Mouse (Mus musculus) embryo, embryonic 9.5 days (tissue): ENCODE data around the gene Ppt1.

ENCODE experiments used
- DNase-seq: peaks from one replicate; pipeline ENCODE4 v3.0.0-alpha.2; 2017; ENCODE audit errors: extremely low spot score

The Ppt1 gene

DNA sequence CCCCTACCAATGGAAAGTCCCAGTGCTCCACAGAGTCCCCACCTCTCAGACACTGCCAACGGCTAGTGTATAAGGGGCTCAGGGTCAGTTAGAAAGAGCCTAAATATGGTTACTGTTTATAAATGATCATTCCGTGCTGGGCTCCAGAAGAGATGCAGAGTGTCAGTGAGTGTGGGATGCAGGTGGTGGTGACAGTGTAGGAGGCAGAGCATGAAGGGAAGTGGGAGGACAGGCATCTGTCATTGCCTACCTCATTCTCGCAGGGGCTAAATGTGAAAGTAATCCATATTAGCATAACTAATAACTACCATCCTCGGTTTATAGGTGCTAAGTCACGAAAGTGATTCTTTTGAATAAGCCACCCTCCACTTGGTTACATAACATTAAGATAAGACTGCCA lies 34.7 kb downstream of the Ppt1 start:
- no peak for DNase-seq

DNA sequence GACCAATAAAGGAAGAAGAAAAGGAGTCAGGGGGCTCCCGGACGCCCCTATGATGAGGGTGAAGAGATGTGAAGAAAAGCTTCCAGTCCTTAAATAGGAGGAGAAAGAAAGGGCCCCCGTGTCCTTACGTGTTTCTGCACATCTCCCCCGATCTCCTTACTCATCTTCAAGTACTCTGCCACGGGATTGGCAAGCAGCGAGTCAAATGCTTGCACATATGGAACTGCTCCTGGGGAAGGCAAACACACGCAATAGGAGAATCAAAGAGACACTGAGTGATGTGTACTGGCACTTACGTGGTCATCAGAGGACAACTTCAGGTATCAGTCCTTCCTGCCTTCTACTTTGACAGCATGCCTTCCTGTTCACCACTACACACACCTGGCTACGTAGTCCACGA lies 35.2 kb downstream of the Ppt1 start:
- DNase-seq: no peak

DNA sequence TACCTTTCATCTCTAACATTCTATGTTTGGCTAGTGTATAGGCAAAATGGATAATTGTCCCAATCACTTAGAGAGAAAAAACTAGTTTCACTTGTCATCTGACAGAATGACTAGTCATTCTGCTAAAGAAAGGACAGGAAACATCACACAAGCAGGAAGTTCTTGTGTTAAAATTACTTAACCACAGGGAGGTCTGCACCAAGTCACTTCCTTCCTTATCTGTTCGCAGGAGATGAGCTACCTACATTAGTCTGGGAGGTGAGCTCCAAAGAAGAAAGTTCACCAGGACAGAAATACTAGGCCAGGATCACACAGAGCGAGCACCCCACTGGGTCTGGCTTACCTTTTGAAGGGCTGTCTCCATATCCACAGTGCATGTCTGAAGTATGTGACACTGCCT lies 35.9 kb downstream of the Ppt1 start:
- DNase-seq: no peak

DNA sequence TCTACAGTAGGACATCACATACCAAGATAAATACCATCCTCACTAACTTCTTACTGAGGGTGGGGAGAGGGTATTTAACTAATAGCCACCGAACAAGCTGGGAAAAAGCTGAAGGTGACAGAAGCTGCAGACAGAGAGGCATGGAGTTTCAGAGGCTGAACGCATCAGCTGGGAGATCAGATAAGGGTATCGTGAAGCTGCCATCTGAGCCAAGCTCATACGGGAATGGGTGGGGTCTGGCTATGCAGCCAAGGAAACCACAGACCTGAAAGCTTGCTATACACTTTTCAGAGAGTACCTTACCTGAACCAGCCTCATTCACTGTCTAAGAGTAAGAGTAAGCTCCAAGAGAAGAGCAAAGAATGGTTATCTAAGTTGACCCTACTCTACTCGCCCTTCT lies 37.0 kb downstream of the Ppt1 start:
- DNase-seq: no peak

DNA sequence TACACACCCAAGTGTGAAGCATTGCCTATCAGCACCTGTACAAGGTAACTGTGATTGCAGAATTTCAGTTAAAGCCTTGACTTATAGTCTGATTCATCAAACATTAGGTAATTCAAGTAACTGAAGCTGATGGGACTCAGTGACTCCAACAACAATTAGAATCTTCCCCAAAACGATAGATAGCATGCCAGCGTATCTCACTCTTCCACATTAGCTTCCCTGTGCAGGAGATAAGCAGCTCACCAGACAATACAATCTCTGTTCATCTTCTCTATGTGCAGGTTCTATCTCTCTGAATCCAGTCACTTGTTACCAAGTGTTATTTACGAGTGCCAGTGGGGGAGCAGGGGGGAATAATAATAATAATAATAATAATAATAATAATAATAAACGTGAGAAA lies 37.5 kb downstream of the Ppt1 start:
- no peak for DNase-seq

DNA sequence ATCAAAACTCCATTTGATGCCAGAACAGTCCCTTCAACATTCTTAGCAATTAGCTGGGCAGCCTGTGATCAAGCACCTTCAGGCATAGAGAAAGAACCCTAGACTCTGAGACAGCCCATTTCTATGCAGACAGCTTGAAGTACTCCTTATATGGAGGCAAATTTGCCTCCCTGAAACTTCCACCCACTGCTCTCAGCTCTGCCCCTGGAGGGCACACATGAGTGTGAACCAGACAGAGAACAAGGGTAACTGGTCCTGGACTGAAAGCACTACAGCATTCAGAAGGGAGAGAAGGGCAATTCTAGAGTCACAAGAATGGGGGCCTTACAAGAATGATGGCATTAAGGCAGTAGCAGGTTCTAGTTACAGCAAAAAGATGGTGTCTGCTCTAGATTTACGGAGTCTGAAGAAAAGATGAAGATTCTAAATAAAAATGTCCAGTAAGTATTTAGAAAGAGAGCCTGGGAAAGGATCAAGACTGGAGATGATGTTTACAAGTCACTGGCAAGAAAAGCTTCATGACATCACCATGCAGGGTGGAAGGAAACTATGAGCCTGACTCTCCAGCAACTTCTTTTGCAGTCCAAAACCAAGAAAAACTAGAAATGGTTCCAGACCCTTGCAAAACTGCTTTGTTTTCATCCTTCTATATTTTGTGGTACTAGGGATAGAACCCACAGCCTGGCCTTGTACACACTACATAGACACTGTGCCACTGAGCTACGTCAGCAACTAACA lies 42.5 kb downstream of the Ppt1 start:
- no peak for DNase-seq

DNA sequence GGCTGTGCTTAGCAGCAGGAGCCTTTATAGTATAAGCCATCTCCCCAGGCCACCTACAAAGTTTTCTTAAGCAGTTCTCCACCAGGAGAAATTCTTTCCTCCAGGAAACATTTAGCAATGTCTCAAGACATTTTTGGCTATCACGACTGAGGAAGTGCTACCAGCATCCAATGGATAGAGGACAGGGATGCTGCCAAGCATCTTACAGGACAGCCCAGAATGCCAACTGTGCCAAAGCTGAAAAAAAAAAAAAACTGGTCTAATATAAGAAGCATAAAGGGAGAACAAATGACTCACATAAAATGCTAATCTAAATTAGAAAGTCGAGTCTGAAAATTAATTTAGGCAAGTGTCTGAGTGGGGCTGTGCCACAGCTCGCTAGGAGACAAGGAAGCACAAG lies 46.5 kb downstream of the Ppt1 start:
- DNase-seq: no peak

DNA sequence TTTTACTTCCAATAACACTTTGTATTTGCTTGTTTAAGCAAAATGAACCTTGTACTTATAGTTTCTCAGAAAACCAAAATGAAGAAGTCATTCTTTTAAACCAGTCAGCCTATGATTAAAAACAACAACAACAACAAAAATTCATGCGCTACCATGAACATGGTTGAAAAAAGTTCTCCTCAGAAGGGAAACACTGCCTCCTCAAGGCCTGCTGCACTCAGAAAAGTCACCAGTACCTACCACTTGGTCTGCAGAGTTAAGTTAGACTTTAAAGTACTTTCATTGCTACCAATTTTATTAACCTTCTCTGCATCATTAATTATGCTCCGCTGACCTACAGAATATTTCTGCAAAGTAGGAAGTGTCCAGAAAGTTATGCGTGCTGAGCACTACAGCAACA lies 47.3 kb downstream of the Ppt1 start:
- no peak for DNase-seq

DNA sequence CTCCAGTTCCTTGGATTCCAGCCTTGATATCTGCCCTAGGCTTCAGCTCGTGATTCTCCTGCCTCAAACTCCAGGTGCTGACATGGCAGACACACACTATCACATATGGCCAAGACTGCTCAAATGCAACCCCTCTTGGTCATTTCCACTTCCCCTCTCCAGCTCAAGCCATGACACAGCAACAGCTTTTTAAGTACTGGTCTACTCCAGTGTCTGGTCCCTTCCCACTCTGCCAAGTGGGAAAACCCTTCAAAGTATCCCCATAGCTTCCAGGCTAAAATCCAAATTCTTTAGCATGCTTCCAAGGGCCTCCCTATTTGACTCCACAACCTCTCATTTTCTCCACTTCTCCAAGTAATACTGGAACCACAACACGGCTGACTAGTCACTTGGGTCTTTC lies 48.0 kb downstream of the Ppt1 start:
- DNase-seq: no peak

DNA sequence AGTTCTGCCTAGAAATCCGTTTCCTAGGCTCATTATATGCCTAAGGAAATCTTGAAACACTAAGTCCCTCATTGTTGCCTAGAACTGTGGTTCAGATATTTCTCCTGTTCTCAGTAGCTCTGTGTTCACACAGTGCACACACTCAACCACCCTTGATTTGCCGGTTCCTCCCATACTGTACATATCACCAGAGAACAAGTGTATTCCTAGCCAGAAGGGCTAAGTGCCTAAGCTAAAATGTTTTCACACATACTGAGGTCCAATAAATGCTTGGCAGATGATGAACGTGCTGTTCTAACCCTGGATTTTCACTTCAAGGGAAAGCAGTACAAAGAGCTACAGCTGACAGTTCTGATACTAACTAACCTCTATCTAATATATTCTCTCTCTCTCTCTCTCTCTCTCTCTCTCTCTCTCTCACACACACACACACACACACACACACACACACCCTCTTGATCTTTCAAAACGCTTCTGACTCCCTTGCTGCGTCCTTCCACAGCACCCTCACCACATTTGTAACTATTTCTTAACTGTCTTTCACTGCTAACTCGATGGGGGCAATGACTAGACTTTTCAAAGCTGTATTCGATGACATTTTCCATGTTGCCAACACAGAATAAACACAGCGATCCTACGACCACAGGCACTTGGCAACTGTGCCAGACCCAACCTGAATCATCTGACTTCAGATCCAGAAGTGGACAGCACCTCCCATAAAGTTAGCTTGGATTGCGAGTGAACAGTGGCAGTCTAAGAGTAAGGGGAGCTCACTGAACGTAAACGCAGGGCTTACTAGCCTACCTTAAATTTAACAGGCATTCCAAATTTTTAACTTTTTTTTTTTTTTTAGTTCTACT lies 48.7 kb downstream of the Ppt1 start:
- no peak for DNase-seq

DNA sequence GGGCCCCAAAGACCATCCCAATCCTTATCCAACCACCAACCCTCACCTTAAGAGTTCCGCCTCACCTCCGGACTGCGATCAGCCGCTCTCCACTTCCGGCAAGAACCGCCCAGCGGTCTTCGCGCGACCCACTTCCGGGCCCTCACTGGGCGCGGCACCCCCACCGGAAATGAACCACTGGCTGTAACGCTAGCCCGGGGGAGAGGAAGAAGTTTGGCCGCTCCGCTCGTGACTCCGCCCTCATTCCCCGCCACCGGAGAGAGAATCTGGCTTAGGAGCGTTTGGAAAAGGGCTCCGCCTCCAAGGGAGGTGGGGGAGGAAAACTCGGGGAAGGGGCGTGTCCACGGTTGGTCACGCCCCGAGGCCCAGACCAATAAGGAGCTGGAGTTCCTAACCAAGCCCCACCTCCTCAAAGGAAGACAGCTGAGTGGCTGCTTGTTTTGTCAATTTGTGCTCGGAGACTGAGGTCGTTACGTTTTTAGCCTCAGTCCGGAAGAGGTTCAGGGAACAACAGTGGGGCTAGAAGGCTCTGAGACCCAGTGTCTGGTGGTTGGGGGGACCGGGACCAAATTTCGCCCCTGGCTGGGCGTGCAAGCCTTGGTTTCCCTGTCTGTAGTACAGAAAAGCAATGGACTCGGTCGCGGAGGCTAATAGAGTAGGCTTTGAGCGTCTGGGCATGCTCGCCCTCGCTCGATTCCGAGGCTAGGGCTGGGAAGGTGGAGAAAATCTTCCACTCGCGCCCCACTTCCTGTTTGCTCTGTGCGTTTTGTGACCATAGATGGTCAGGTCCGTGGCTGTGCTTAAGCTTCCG lies 49.9 kb downstream of the Ppt1 start, which contains the start of gene Cap1:
TSS of gene Cap1 (minus strand) at position 289 of the 811 bp plus-strand sequence.
- peak; percentile 99 for DNase-seq

DNA sequence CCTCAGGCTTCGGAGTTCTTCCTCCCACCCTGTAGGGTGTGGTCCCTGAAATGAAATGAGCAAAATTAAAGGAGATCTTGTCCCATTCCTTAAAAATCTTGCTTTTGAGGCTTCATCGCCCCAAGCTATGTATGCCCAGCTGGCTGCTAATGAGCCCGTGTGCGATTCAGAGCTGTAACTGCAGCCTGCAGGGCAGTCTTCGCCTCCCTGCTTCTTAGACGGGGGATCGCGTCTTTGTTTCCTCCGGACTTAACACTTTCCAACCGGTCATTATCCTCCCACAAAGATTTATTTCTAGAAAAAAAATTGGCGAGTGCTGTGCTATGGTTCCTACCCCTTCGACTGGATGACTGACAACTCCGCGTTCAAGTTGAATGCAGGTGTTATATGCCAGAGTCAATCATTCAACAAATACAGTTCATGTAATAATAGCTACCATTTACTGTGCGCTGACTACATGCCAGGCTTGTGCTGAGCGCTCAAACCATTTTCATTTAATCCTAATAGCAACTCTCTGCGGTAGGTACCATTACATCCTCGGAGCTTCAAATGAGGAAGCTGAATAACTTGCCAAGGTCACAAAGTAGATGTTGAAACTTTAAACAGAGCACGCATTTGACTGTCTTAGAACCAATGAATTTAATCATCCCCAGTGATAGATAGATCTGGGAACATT lies 50.7 kb downstream of the Ppt1 start:
- no peak for DNase-seq

DNA sequence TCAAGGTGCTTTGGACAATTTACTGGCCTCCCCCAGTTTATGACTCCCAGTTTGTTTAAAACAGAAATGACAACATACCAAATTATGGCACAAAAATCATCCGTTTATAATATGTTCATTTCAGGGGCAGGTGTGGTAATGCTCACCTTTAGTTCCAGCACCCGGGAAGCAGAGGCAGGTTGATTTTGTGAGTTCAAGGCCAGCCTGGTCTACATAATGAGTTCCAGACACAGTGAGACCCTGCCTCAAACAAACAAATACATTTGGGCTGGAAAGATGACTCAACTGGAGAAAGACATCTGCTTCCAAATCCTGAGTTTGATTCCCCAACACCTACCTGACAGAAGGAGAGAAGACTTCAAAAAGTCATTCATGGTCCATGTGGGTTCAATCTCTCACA lies 51.3 kb downstream of the Ppt1 start:
- DNase-seq: no peak

DNA sequence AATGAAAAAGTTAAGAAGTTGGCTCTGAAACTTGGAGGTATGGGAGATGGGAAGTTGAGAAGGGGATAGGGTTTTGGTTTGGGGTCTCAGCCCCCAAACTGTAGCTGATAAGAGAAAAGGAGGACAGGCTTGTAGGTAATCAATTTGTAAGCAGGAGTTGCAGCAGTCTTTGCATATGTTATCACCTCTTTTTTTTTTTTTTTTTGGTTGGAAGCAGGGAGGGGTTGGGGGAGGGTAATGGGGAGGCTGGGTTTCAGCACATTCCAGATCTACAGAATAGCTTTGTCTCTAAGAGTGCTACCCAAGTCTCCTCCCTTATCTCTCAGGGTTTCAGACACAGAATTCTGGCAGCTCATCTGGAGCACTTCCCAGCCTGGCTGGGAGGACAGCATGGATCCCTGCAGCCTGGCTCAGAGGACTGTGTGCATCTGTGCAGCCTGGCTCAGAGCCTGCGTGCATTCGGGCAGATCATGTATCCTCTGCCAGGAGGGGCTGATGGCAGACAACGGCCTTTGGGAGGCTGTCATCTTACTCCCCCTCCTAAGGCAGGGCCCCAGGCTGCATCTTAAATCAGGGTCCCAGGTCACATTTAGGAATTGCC lies 54.9 kb downstream of the Ppt1 start:
- no peak for DNase-seq

DNA sequence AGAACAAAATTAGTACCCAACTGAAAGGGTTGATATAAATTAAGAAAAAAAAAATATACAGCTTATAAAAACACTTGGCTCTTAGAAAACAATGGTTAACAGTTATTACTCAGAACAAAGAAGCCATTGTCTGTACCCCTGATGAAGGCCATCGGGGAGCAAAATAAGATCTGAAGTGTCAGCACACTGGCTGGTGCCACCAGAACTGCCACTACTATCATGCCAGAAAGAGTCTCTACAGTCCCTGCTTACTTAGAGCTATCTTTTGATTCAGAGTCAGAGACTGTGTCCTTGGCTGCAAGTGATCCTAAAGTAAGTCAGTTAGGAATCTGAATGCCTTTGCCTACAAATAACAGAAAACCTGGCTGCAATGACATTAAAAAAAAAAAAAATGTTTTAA lies 55.6 kb downstream of the Ppt1 start:
- no peak for DNase-seq

DNA sequence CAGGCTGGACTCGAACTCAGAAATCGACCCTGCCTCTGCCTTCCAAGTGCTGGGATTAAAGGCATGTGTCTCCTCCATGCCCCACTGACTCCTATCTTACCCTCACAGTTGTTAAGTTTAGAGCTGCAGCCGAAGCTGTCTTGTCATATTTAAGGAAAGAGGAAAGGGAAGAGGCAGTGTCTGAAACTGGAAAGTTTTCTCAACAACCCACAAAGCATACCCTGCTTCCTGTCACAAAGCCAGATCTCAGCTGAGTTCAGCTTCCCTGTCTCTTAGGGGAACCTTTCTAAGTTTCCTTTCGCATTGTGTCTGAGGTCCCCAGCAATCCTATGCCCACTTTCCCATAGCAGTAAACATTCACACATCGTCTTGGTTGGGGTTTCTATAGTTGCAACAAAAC lies 56.1 kb downstream of the Ppt1 start:
- DNase-seq: no peak

DNA sequence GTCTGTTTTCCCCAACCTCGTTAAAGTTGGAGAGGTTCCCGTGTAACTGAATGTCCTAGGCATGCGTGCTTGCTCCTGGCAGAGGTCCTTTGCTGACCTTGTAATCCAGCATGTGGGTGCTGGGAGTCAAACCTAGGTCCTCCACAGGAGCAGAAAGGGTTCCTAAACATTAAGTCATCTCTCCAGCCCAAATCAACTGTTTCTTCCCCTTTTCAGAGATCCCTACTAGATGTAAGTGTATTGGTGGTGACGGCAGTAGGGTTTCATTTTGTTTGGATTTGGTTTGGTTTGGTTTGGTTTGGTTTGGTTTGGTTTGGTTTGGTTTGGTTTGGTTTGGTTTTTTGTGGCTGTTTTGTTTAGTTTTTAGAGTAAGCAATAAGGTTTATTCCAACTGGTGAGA lies 61.7 kb downstream of the Ppt1 start:
- no peak for DNase-seq

DNA sequence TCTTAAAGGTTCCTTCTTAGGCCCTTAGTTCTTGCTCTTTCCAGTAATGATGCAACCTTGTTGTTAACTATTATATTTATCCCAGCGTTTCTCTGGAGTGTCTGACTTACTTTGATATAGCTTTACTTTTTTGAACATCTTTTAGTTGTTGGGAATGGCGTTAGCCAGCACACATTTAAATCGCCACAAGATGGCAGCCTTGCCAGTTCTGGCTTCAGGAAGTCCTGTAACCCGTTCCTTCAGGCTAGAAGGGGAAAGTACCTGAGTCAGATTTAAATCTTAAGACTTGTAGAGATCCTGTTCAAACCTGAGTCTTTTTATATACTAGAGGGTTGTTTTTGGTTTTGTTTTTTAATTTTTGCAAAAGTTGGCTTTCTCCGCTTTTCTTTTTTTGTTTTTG lies 62.3 kb downstream of the Ppt1 start:
- DNase-seq: peak; percentile 61

DNA sequence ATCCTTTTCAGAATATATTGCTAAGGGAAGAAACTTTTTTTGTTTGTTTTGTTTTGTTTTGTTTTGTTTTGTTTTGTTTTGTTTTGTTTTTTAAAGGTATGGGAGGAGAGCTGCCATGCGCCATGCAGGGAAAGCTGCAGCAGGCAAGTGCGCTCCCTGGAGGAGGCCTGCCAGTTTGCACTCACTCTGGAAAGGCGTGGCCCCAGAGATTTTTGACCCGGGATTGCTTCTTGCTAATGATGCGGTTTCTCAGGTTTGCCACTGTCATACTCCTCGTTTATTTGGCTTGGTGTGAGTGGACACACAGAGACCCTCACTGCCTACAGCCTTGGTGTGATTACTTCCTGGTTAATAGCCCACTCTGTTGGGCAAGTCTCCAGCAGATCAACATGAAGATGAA lies 66.1 kb downstream of the Ppt1 start:
- no peak for DNase-seq

DNA sequence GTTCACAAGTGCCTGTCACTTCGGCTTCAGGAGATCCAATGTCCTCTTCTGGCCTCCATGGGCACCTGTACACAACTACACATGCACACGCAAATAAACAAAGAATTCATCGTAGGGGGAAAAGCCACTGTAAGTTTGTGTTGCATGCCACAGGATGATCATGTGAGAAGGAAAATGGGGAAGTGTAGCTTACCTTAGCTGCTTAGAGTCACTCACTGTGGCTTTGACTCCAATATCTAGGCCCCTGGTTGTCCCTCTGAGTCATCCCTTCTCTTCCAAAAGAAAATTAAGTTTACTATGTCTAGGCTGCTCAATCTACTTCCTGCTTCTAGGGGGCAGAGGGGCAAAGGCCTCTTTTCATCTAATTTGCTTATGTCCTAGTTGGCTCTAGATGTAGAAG lies 67.7 kb downstream of the Ppt1 start:
- DNase-seq: no peak

DNA sequence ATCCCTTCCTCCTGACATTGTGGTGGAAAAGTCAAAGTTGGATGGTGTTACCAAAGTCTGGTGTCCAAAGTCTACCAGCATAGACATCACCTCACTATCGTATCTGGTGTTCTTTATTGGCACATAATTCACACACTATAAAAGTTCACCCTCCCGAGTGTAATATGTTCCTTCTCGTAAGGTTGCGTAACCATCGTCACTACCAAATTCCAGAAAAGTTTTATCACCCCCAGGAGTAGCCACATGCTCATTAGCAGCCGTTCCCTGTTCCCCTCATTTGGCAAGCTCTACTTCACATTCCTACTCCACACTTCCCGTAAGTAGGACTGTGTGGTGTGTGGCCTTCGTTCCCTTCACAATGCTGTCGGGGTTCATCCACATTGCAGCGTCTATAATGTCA lies 69.3 kb downstream of the Ppt1 start:
- DNase-seq: no peak
